Mouse (Mus musculus) liver, embryonic 14 days (tissue): ENCODE results near the gene Wdsub1. TPM values are rescaled to one million over a fixed set of nuclear protein-coding genes. Genes with fewer than 3 reads are reported as not detected.

Experiments used
- polyA plus RNA-seq: library from polyadenylated mRNA; depleted of rRNA; stranded (reverse); fragments of >200 nt; gene quantifications from 2 replicates; pipeline ENCODE4 v1.2.3, GENCODE M21; 2012; rRNA removed

The Wdsub1 gene
- polyA plus RNA-seq: 7.8 and 8.8 TPM in 2 replicates

GRCm38 (mm10) chr2:59881831-59882741 lies at the start of gene Wdsub1:
Wdsub1 (minus strand) TSS chr2:59882591.

